Mouse (Mus musculus): ENCODE measurements around the gene Pde7b. TPM values are rescaled to one million over a fixed set of nuclear protein-coding genes. Genes with fewer than 3 reads are reported as not detected.

The Pde7b gene
- total and polyA plus RNA-seq, 3 experiments = not detected

- Histone ChIP-seq H3K4me2 (ENCODE audit: insufficient read depth, low read depth, poor library complexity, severe bottlenecking) (no peak overlapping the region), H3K9ac (ENCODE audit: insufficient read depth, low read depth) (no peak overlapping the region), H3K4me3 (replicated peaks in 1 of 3; ENCODE audit: low read depth in 2 of 3, low read length in 2 of 3, poor library complexity in 1 of 3) (no peak overlapping the region), H3K36me3 (replicated peaks in 1 of 2; ENCODE audit: control insufficient read depth in 1 of 2, insufficient read depth in 1 of 2, low read length in 1 of 2) (no peaks in the 10 kb centered on the region), H3K27me3 (replicated peaks) (no peaks in the 10 kb centered on the region), H3K27ac (ENCODE audit: insufficient read depth, low read depth) (no peak overlapping the region), H3K4me1 (ENCODE audit: control insufficient read depth in 1 of 2, insufficient read depth in 2 of 2) (no peaks in the 10 kb centered on the region), H3K9me3 (replicated peaks; ENCODE audit: low read length) (no peaks in the 10 kb centered on the region), H3K79me2 (replicated peaks; ENCODE audit: control insufficient read depth, extremely low read depth, insufficient read depth, poor library complexity, severe bottlenecking) (no peaks in the 10 kb centered on the region)
- in situ Hi-C loops (cut with MboI; ENCODE audit: low pct_ligation_motif_present, low pct_unique_long_range_greater_than_20kb, low sequenced_read_pairs) = no loop called here
- TF ChIP-seq JUN (IDR thresholded peaks at IDR 0.05; ENCODE audit: insufficient read depth, low read depth, low read length) (no peak), ZC3H11A (IDR thresholded peaks at IDR 0.05; ENCODE audit: low read depth, low read length) (no peak), CTCF (conservative IDR thresholded peaks at IDR 0.05 in 1 of 2, IDR thresholded peaks at IDR 0.05 in 1 of 2; ENCODE audit: low read depth in 2 of 2, low read length in 2 of 2) (no peak), CHD1 (IDR thresholded peaks at IDR 0.05; ENCODE audit: low read depth, low read length) (no peak), ZNF384 (IDR thresholded peaks at IDR 0.05; ENCODE audit: low read depth, low read length) (no peak), SMC3 (IDR thresholded peaks at IDR 0.05; ENCODE audit: low read depth, low read length) (no peak), USF1 (IDR thresholded peaks at IDR 0.05; ENCODE audit: low read depth, low read length) (no peak), RAD21 (IDR thresholded peaks at IDR 0.05; ENCODE audit: low read depth, low read length) (no peak), RCOR1 (conservative IDR thresholded peaks at IDR 0.05; ENCODE audit: low read depth, low read length) (no peak), MYC (IDR thresholded peaks at IDR 0.05; ENCODE audit: low read depth, low read length) (no peak), MAX (IDR thresholded peaks at IDR 0.05; ENCODE audit: low read length) (no peak), USF2 (conservative IDR thresholded peaks at IDR 0.05; ENCODE audit: low read depth, low read length) (no peak)
- DNase-seq (ENCODE audit: extremely low read depth) = no peak
- dilution Hi-C loops (cut with MboI; ENCODE audit: extremely low pct_ligation_motif_present, extremely low pct_unique_long_range_greater_than_20kb, low sequenced_read_pairs) = no loop called here
These were observed 916 bp downstream of the Pde7b start for GRCm38 (mm10) chr10:20723962-20724361.

GRCm38 (mm10) chr10:20723521-20723915 is 1.4 kb downstream of the Pde7b start:
- Histone ChIP-seq H3K27me3 (replicated peaks) (no peaks in the 10 kb centered on the region), H3K36me3 (replicated peaks in 1 of 2; ENCODE audit: control insufficient read depth in 1 of 2, insufficient read depth in 1 of 2, low read length in 1 of 2) (no peaks in the 10 kb centered on the region)
- no peak for DNase-seq (ENCODE audit: extremely low read depth)

More at GRCm38 (mm10) chr10:20723521-20723915, 1.4 kb downstream of the Pde7b start:
- H3K9ac ChIP-seq (ENCODE audit: insufficient read depth, low read depth) = no peak overlapping the region
- dilution Hi-C loops (cut with MboI; ENCODE audit: extremely low pct_ligation_motif_present, extremely low pct_unique_long_range_greater_than_20kb, low sequenced_read_pairs) = no loop called here
- no peak for TF ChIP-seq MXI1 (IDR thresholded peaks at IDR 0.05; ENCODE audit: low read depth, low read length)
- TF ChIP-seq SIN3A (IDR thresholded peaks at IDR 0.05; ENCODE audit: low read length) = no peak
- no peak for TF ChIP-seq POLR2A (IDR thresholded peaks at IDR 0.05; ENCODE audit: low read depth, low read length)
- TF ChIP-seq CTCF (conservative IDR thresholded peaks at IDR 0.05 in 1 of 2, IDR thresholded peaks at IDR 0.05 in 1 of 2; ENCODE audit: low read depth in 2 of 2, low read length in 2 of 2) = no peak
- TF ChIP-seq CHD2 (IDR thresholded peaks at IDR 0.05; ENCODE audit: low read length) = no peak
- no peaks in the 10 kb centered on the region for H3K79me2 ChIP-seq (replicated peaks; ENCODE audit: control insufficient read depth, extremely low read depth, insufficient read depth, poor library complexity, severe bottlenecking)
- H3K4me2 ChIP-seq (ENCODE audit: insufficient read depth, low read depth, poor library complexity, severe bottlenecking) = no peak overlapping the region
- no peaks in the 10 kb centered on the region for H3K9me3 ChIP-seq (replicated peaks; ENCODE audit: low read length)
- H3K4me3 ChIP-seq (replicated peaks in 1 of 3; ENCODE audit: low read depth in 2 of 3, low read length in 2 of 3, poor library complexity in 1 of 3) = no peak overlapping the region
- no peaks in the 10 kb centered on the region for H3K4me1 ChIP-seq (ENCODE audit: control insufficient read depth in 1 of 2, insufficient read depth in 2 of 2)
- in situ Hi-C loops (cut with MboI; ENCODE audit: low pct_ligation_motif_present, low pct_unique_long_range_greater_than_20kb, low sequenced_read_pairs) = no loop called here
- H3K27ac ChIP-seq (ENCODE audit: insufficient read depth, low read depth) = no peak overlapping the region

All from CH12.LX (cell line).